In genomic region chr10:8762209-8762701, GRCm38 (mm10) we compare ENCODE assay signal across 8 mouse cellular contexts.
A peak's percentile ranks its signal among the peaks of the same experiment; 100 is the strongest.
DNase-seq lines count a peak whose midpoint lies in the region; ATAC-seq lines count a peak whose summit lies in the region.

No protein-coding gene starts in this region.

- H3K4me1 ChIP-seq in kidney, embryonic 14.5 days (ENCODE audit: control insufficient read depth, insufficient read depth, low read length), result peaks cover 21% of the 10 kb centered on the region; the same call in 1 of the 2 replicates
- H3K4me1 ChIP-seq in midbrain, embryonic 15.5 days, result peaks cover 35% of the 10 kb centered on the region

- no peaks in the 10 kb centered on the region for H3K9me3 ChIP-seq in kidney, embryonic 14.5 days (ENCODE audit: control insufficient read depth, low read length)
- no peaks in the 10 kb centered on the region for H3K9me3 ChIP-seq in midbrain, embryonic 15.5 days

- ATAC-seq in cerebellum, adult (ENCODE audit: insufficient number of reproducible peaks, low FRiP score, low TSS enrichment), result 0 out of 2 replicates have a peak, but pooled peaks have one; percentile 22
- peak; percentile 80 for ATAC-seq in kidney, embryonic 14.5 days (ENCODE audit: low FRiP score, low TSS enrichment)
- peak; percentile 40 for ATAC-seq in midbrain, embryonic 15.5 days (replicated peaks)

- peak overlapping the region; percentile 46 for H3K4me2 ChIP-seq in kidney, embryonic 14.5 days (replicated peaks; ENCODE audit: low read depth, low read length)
- peak overlapping the region; percentile 42 for H3K4me2 ChIP-seq in midbrain, embryonic 15.5 days

- no peak for DNase-seq in cerebellum, adult 8-10 months
- DNase-seq in embryo, embryonic 10 days (ENCODE audit: low spot score), result peak; percentile 91
- peak; percentile 78 to 79 for DNase-seq in heart, adult 18-20 months
- no peak for DNase-seq in natural killer cell, adult 2 months (ENCODE audit: low spot score in 2 of 2)
- no peak for DNase-seq in layer of hippocampus, adult 9-11 months

- no peaks in the 10 kb centered on the region for H3K27me3 ChIP-seq in kidney, embryonic 14.5 days (ENCODE audit: control insufficient read depth, insufficient read depth, low read length)
- H3K27me3 ChIP-seq in midbrain, embryonic 15.5 days (replicated peaks), result no peaks in the 10 kb centered on the region

- H3K36me3 ChIP-seq in kidney, embryonic 14.5 days (ENCODE audit: control insufficient read depth, insufficient read depth, low read length), result no peaks in the 10 kb centered on the region
- no peaks in the 10 kb centered on the region for H3K36me3 ChIP-seq in midbrain, embryonic 15.5 days (replicated peaks)

- peak overlapping the region; percentile 55 for H3K9ac ChIP-seq in kidney, embryonic 14.5 days (ENCODE audit: low read depth, low read length)
- 0 out of 2 replicates have a peak overlapping the region, but pooled peaks have one; percentile 1 for H3K9ac ChIP-seq in midbrain, embryonic 15.5 days

- 7% methylated on average over 14 of the region's 14 CpGs for WGBS in kidney, embryonic 14.5 days
- WGBS in midbrain, embryonic 15.5 days, result 4% methylated on average over 14 of the region's 14 CpGs

- peak overlapping the region; percentile 86 for H3K27ac ChIP-seq in kidney, embryonic 14.5 days (ENCODE audit: low read depth, low read length)
- peak overlapping the region; percentile 62; the same call in 1 of the 2 replicates for H3K27ac ChIP-seq in midbrain, embryonic 15.5 days

- H3K4me3 ChIP-seq in kidney, embryonic 14.5 days (ENCODE audit: low read length), result peak overlapping the region; percentile 34
- peak overlapping the region; percentile 22 for H3K4me3 ChIP-seq in midbrain, embryonic 15.5 days

Comparison
In these comparisons a context has a peak if more than half of its experiments do, and no peak if none do; other contexts are left out.
1. ATAC-seq: peak in every context shown above with its lines; median percentile 80 in kidney, embryonic 14.5 days; 40 in midbrain, embryonic 15.5 days; 22 in cerebellum, adult.
2. DNase-seq: peak in embryo, embryonic 10 days (single experiment) and heart, adult 18-20 months (2 of 2); none in cerebellum, adult 8-10 months (single experiment), natural killer cell, adult 2 months (0 of 2) and layer of hippocampus, adult 9-11 months (single experiment).